Mouse (Mus musculus) kidney, adult 2 months (tissue): ENCODE data around the gene Arl3. TPM values are rescaled to one million over a fixed set of nuclear protein-coding genes. Genes with fewer than 3 reads are reported as not detected.
A peak's percentile ranks its signal among the peaks of the same experiment; 100 is the strongest.

ENCODE experiments used
- DNase-seq: peaks from one replicate; pipeline ENCODE4 v3.0.0; 2021
- H3K27ac ChIP-seq: fragments of 200-500 bp; 2 replicates; pipeline ENCODE4 v1.5.1; 2012; ENCODE audit warnings: low read depth, low read length, control low read depth, inconsistent platforms; ENCODE audit not compliant: insufficient read depth
- H3K27me3 ChIP-seq: fragments of 200-500 bp; replicated peaks from 2 replicates; pipeline ENCODE4 v1.6.1; 2012; ENCODE audit warnings: mild to moderate bottlenecking, moderate library complexity, low read length, inconsistent platforms; ENCODE audit not compliant: control insufficient read depth, insufficient read depth
- H3K36me3 ChIP-seq: fragments of 200-500 bp; 2 replicates; pipeline ENCODE4 v1.6.1; 2012; ENCODE audit warnings: mild to moderate bottlenecking, moderate library complexity, low read length, inconsistent platforms; ENCODE audit not compliant: control insufficient read depth, insufficient read depth
- H3K4me1 ChIP-seq: fragments of 200-500 bp; 2 replicates; pipeline ENCODE4 v1.6.1; 2011; ENCODE audit warnings: low read length; ENCODE audit not compliant: control insufficient read depth, insufficient read depth
- H3K4me3 ChIP-seq: fragments of 200-500 bp; 2 replicates; pipeline ENCODE4 v1.5.1; 2011; ENCODE audit warnings: mild to moderate bottlenecking, low read depth, low read length, control low read depth; ENCODE audit not compliant: insufficient read depth
- CTCF ChIP-seq: fragments of 200-500 bp; conservative IDR thresholded peaks from 2 replicates; pipeline ENCODE4 v1.5.1; 2011; ENCODE audit warnings: low read depth, mild to moderate bottlenecking, control low read depth, low read length, moderate library complexity, mixed read lengths; ENCODE audit not compliant: insufficient read depth, insufficient read length
- POLR2A ChIP-seq: fragments of 200-500 bp; IDR thresholded peaks from one replicate; pipeline ENCODE4 v1.6.1; 2011; ENCODE audit warnings: low read depth, low read length, control low read depth
- WGBS: fragments of 180-500 bp; shearing (Covaris S2); methylation state at CpG from one replicate; pipeline ENCODE4 v1.1.7; 2018; 5-methylcytosine and 5-hydroxymethylcytosine counted together
- polyA plus RNA-seq: library from polyadenylated mRNA; depleted of rRNA; stranded (reverse); fragments of >200 nt; gene quantifications from 2 replicates; pipeline ENCODE4 v1.2.3, GENCODE M21; 2012

Gene Arl3
- polyA plus RNA-seq, 1 experiment: 62.8 TPM

GRCm38 (mm10) chr19:46600371-46600770, 27.4 kb upstream of the Arl3 start:
- H3K4me3 ChIP-seq: peak overlapping the region; percentile 17; the same call in 1 of the 2 replicates
- no peaks in the 10 kb centered on the region for H3K36me3 ChIP-seq
- DNase-seq: no peak
- TF ChIP-seq POLR2A (no peak), CTCF (no peak)
- 48% methylated on average over 4 of the region's 4 CpGs for WGBS
- peaks cover 21% of the 10 kb centered on the region for H3K4me1 ChIP-seq
- H3K27ac ChIP-seq: peak overlapping the region; percentile 74
- H3K27me3 ChIP-seq: no peaks in the 10 kb centered on the region

GRCm38 (mm10) chr19:46599375-46600256, 26.6 kb upstream of the Arl3 start:
- 2% methylated on average over 22 of the region's 22 CpGs for WGBS
- Histone ChIP-seq H3K4me3 (peak overlapping the region; percentile 85), H3K4me1 (peaks cover 21% of the 10 kb centered on the region), H3K27ac (peak overlapping the region; percentile 74), H3K27me3 (no peaks in the 10 kb centered on the region), H3K36me3 (no peaks in the 10 kb centered on the region)
- DNase-seq: peak; percentile 36
- no peak for TF ChIP-seq POLR2A
- TF ChIP-seq CTCF: no peak

GRCm38 (mm10) chr19:46598720-46599252, 25.8 kb upstream of the Arl3 start, which contains the start of gene Wbp1l:
Gene Wbp1l (plus strand): TSS chr19:46599084.
- Histone ChIP-seq H3K36me3 (no peaks in the 10 kb centered on the region), H3K4me1 (peaks cover 21% of the 10 kb centered on the region), H3K27ac (peak within 1 kb of the TSS; percentile 74), H3K4me3 (peak within 1 kb of the TSS; percentile 85), H3K27me3 (no peaks in the 10 kb centered on the region)
- WGBS: under 1% methylated on average over 21 of the region's 22 CpGs
- DNase-seq: peak; percentile 99
- no peak for TF ChIP-seq CTCF
- peak; percentile 77 for TF ChIP-seq POLR2A

GRCm38 (mm10) chr19:46598187-46598586, 25.2 kb upstream of the Arl3 start:
- no peak for DNase-seq
- no peak overlapping the region for H3K4me3 ChIP-seq
- H3K36me3 ChIP-seq: no peaks in the 10 kb centered on the region
- H3K4me1 ChIP-seq: peaks cover 18% of the 10 kb centered on the region
- WGBS: 80% methylated on average over 4 of the region's 4 CpGs
- TF ChIP-seq POLR2A: no peak
- no peak for TF ChIP-seq CTCF
- H3K27me3 ChIP-seq: no peaks in the 10 kb centered on the region
- H3K27ac ChIP-seq: no peak overlapping the region

GRCm38 (mm10) chr19:46592751-46593439, 19.9 kb upstream of the Arl3 start:
- no peak for DNase-seq
- H3K27ac ChIP-seq: no peak overlapping the region
- no peaks in the 10 kb centered on the region for H3K27me3 ChIP-seq
- no peaks in the 10 kb centered on the region for H3K4me1 ChIP-seq
- no peaks in the 10 kb centered on the region for H3K36me3 ChIP-seq
- no peak for TF ChIP-seq POLR2A
- peak; percentile 29; the same call in 1 of the 2 replicates for TF ChIP-seq CTCF
- no peak overlapping the region for H3K4me3 ChIP-seq
- 89% methylated on average over 9 of the region's 9 CpGs for WGBS

- Histone ChIP-seq H3K27ac (no peak overlapping the region), H3K27me3 (no peaks in the 10 kb centered on the region), H3K4me1 (no peaks in the 10 kb centered on the region), H3K4me3 (no peak overlapping the region), H3K36me3 (no peaks in the 10 kb centered on the region)
- TF ChIP-seq POLR2A (no peak), CTCF (no peak; the same call in 1 of the 2 replicates)
- no peak for DNase-seq
- WGBS: 84% methylated on average over 6 of the region's 6 CpGs
Observed at GRCm38 (mm10) chr19:46591575-46591974, 18.6 kb upstream of the Arl3 start.

GRCm38 (mm10) chr19:46587823-46588508, 15.0 kb upstream of the Arl3 start:
- H3K4me1 ChIP-seq: no peaks in the 10 kb centered on the region
- 58% methylated on average over 13 of the region's 13 CpGs for WGBS
- TF ChIP-seq POLR2A (no peak), CTCF (peak; percentile 98)
- no peaks in the 10 kb centered on the region for H3K36me3 ChIP-seq
- no peak overlapping the region for H3K27ac ChIP-seq
- H3K4me3 ChIP-seq: no peak overlapping the region
- no peaks in the 10 kb centered on the region for H3K27me3 ChIP-seq
- peak; percentile 85 for DNase-seq
